Mouse (Mus musculus) stomach, postnatal 0 days (tissue): ENCODE data around the gene Mogs. TPM values are rescaled to one million over a fixed set of nuclear protein-coding genes. Genes with fewer than 3 reads are reported as not detected.
"Not testable (repeated sequence)": the region's sequence is repeated elsewhere in the genome, so short reads cannot be mapped to it uniquely, and the experiment has no call there.

Experiments used
- ATAC-seq: fragments of 200-750 bp; cut with Nextera tagmentation; 2 replicates; pipeline ENCODE4 v1.8.0; 2017; ENCODE audit not compliant: low FRiP score, low TSS enrichment
- DNase-seq: peaks from one replicate; pipeline ENCODE4 v3.0.0-alpha.2; 2016; ENCODE audit warnings: low spot score
- H3K27ac ChIP-seq: fragments of 300-500 bp; sonication (generic); replicated peaks from 2 replicates; pipeline ENCODE4 v1.5.1; 2014; ENCODE audit warnings: mild to moderate bottlenecking, control low read depth
- H3K27me3 ChIP-seq: fragments of 300-500 bp; sonication (generic); 2 replicates; pipeline ENCODE4 v1.6.1; 2014; ENCODE audit warnings: low read length; ENCODE audit not compliant: control insufficient read depth, insufficient read depth
- H3K36me3 ChIP-seq: fragments of 300-500 bp; sonication (generic); 2 replicates; pipeline ENCODE4 v1.6.1; 2014; ENCODE audit warnings: low read length, mixed read lengths; ENCODE audit not compliant: control insufficient read depth, insufficient read depth
- H3K4me1 ChIP-seq: fragments of 300-500 bp; sonication (generic); replicated peaks from 2 replicates; pipeline ENCODE4 v1.6.1; 2014; ENCODE audit warnings: antibody characterized with exemption; ENCODE audit not compliant: control insufficient read depth, insufficient read depth
- H3K4me2 ChIP-seq: fragments of 300-500 bp; sonication (generic); replicated peaks from 2 replicates; pipeline ENCODE4 v1.6.1; 2014; ENCODE audit warnings: low read depth, mild to moderate bottlenecking, control low read depth, moderate library complexity
- H3K4me3 ChIP-seq: fragments of 300-500 bp; sonication (generic); 2 replicates; pipeline ENCODE4 v1.5.1; 2014; ENCODE audit warnings: low read depth, low read length, control low read depth
- H3K9ac ChIP-seq: fragments of 300-500 bp; sonication (generic); 2 replicates; pipeline ENCODE4 v1.6.1; 2014; ENCODE audit warnings: mild to moderate bottlenecking, low read length, control low read depth, mixed read lengths
- H3K9me3 ChIP-seq: fragments of 300-500 bp; sonication (generic); 2 replicates; pipeline ENCODE4 v1.6.1; 2016; ENCODE audit warnings: low read length; ENCODE audit not compliant: control insufficient read depth
- CTCF ChIP-seq: IDR thresholded peaks from 2 replicates; pipeline ENCODE4 v1.5.1; 2016; ENCODE audit warnings: antibody characterized with exemption, low read depth, mild to moderate bottlenecking, moderate library complexity
- EP300 ChIP-seq: optimal IDR thresholded peaks from 2 replicates; pipeline ENCODE3; 2016; ENCODE audit warnings: antibody characterized with exemption
- WGBS: fragments of 180-500 bp; shearing (Covaris S2); extraction: QIAGEN DNeasy Blood & Tissue Kit; methylation state at CpG from one replicate; pipeline ENCODE4 v1.1.7; 2014; 5-methylcytosine and 5-hydroxymethylcytosine counted together
- polyA plus RNA-seq: library from polyadenylated mRNA; unstranded; fragments of >200 nt; fragmentation: Nextera tagmentation; extraction: Ambion mirVana; gene quantifications from 2 replicates; pipeline ENCODE4 v1.2.1, GENCODE M21; 2015

Mogs gene
- polyA plus RNA-seq, 1 experiment from 2014 or later, result 23.2 TPM

DNA sequence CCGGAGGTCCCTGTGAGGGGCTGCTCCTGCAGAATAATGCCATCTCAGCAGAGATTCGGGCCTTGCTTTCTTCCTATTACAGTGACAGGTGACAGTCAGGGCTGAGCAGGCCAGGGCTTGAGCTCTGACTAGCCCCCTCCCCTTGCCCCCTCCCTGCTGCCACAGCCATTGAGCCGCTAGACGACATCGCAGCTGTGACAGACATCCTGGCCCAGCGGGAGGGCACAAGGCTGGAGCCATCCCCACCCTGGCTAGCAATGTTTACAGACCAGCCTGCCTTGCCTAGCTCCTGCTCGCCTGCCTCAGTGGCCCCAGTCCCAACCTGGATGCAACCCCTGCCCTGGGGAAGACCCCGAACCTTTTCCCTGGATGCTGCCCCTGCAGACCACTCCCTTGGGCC lies 36.4 kb downstream of the Mogs start:
- Histone ChIP-seq H3K4me3 (no peak overlapping the region), H3K36me3 (peaks cover 9% of the 10 kb centered on the region; the same call in 1 of the 2 replicates), H3K4me1 (no peaks in the 10 kb centered on the region), H3K9me3 (no peaks in the 10 kb centered on the region), H3K9ac (no peak overlapping the region), H3K27me3 (no peaks in the 10 kb centered on the region), H3K27ac (no peak overlapping the region), H3K4me2 (no peak overlapping the region)
- no peak for ATAC-seq
- no peak for DNase-seq
- TF ChIP-seq CTCF (no peak), EP300 (no peak)
- 48% methylated on average over 8 of the region's 8 CpGs for WGBS

DNA sequence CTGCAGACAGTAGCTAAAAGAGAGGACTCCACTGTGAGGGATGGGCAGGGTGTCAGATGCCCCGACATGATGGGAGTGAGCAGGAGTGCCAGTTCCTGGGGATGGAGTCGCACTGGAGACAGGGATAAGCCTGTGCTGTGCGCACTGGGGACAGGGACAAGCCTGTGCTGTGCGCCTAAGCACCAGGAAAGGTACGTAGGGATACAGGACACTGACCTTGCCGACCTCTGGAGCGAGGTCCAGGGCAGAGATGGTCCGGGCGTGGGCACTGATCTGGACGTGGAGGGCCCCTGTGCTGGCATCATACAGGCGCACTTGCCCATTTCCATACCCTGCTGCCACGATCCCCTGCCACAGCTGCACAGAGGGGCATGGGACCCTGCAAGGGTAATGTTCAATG lies 37.7 kb downstream of the Mogs start:
- no peaks in the 10 kb centered on the region for H3K4me1 ChIP-seq
- no peak overlapping the region for H3K4me2 ChIP-seq
- H3K36me3 ChIP-seq, result peaks cover 7% of the 10 kb centered on the region; the same call in 1 of the 2 replicates
- no peaks in the 10 kb centered on the region for H3K9me3 ChIP-seq
- H3K27me3 ChIP-seq, result no peaks in the 10 kb centered on the region
- DNase-seq (no peak), ATAC-seq (no peak)
- no peak for TF ChIP-seq CTCF
- no peak for TF ChIP-seq EP300
- H3K27ac ChIP-seq, result no peak overlapping the region
- H3K9ac ChIP-seq, result no peak overlapping the region
- no peak overlapping the region for H3K4me3 ChIP-seq
- 88% methylated on average over 12 of the region's 12 CpGs for WGBS

GRCm38 (mm10) chr6:83153485-83153884 lies 38.2 kb downstream of the Mogs start:
- no peak for ATAC-seq
- Histone ChIP-seq H3K9ac (no peak overlapping the region), H3K9me3 (no peaks in the 10 kb centered on the region), H3K27ac (no peak overlapping the region), H3K36me3 (0 out of 2 replicates have a peak, but pooled peaks cover 5% of the 10 kb centered on the region), H3K27me3 (no peaks in the 10 kb centered on the region), H3K4me3 (no peak overlapping the region), H3K4me1 (no peaks in the 10 kb centered on the region), H3K4me2 (no peak overlapping the region)
- TF ChIP-seq CTCF (no peak), EP300 (no peak)
- 82% methylated on average over 5 of the region's 5 CpGs for WGBS
- DNase-seq, result no peak

DNA sequence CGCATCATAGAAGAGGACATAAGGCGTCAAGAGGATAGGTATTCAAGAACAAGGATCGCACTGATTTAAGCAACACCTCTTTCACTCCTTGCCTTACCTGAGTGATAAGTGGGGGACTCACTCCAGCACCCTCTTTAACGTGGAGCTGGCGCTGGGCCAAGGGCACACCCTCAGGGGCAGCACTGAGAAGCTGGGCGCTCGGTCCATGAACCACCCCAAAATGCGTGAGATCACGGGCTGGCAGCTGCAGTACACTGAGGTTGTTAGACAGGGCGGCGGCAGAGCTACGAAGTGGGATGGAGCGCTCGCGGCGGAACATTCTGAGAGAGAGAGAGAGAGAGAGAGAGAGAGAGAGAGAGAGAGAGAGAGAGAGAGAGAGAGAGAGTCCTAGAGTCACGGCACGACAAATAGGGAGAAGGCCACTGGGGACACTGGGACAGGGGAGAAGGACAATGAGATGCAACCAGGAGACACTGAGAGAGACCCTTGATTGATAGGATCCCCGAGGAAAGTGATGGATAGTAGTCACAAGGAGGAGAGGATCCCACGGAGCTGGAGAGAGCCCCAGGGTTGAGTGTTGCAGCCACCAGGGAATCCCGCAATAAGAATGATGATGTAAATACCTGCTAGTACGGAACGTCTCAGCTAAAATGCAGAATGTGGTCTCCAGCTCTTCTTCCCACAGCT lies 40.4 kb downstream of the Mogs start:
- ATAC-seq, result 0 out of 2 replicates have a peak, but pooled peaks have one; percentile 16
- Histone ChIP-seq H3K9ac (peak overlapping the region; percentile 48), H3K9me3 (no peaks in the 10 kb centered on the region), H3K36me3 (0 out of 2 replicates have a peak, but pooled peaks cover 2% of the 10 kb centered on the region), H3K27me3 (no peaks in the 10 kb centered on the region), H3K27ac (no peak overlapping the region), H3K4me2 (peak overlapping the region; percentile 81), H3K4me3 (peak overlapping the region; percentile 50), H3K4me1 (no peaks in the 10 kb centered on the region)
- WGBS, result 8% methylated on average over 23 of the region's 23 CpGs
- DNase-seq, result no peak
- TF ChIP-seq CTCF, result no peak
- no peak for TF ChIP-seq EP300

GRCm38 (mm10) chr6:83156259-83156684 lies 41.0 kb downstream of the Mogs start, which contains the start of the genes Wdr54 and 1700003E16Rik:
Gene Wdr54 (minus strand): TSS chr6:83156397.
Gene 1700003E16Rik (plus strand): TSS chr6:83156404.
- H3K9me3 ChIP-seq, result no peaks in the 10 kb centered on the region
- 0 out of 2 replicates have a peak, but pooled peaks cover 2% of the 10 kb centered on the region for H3K36me3 ChIP-seq
- ATAC-seq (peak; percentile 52; the same call in 1 of the 2 replicates), DNase-seq (peak; percentile 61)
- H3K27me3 ChIP-seq, result 0 out of 2 replicates have a peak, but pooled peaks cover 2% of the 10 kb centered on the region
- peak within 1 kb of the TSS; percentile 50 for H3K4me3 ChIP-seq
- H3K9ac ChIP-seq, result peak within 1 kb of the TSS; percentile 48
- TF ChIP-seq CTCF, result no peak
- no peak for TF ChIP-seq EP300
- no peaks in the 10 kb centered on the region for H3K4me1 ChIP-seq
- WGBS, result 1% methylated on average over 32 of the region's 32 CpGs
- peak within 1 kb of the TSS; percentile 81 for H3K4me2 ChIP-seq
- no peak within 1 kb of the TSS for H3K27ac ChIP-seq

GRCm38 (mm10) chr6:83159456-83159855 lies 44.2 kb downstream of the Mogs start:
- DNase-seq (peak; percentile 54), ATAC-seq (0 out of 2 replicates have a peak, but pooled peaks have one; percentile 13)
- not testable (repeated sequence) for H3K4me2 ChIP-seq, H3K27ac ChIP-seq, H3K36me3 ChIP-seq, H3K4me3 ChIP-seq, H3K9ac ChIP-seq, H3K4me1 ChIP-seq, H3K9me3 ChIP-seq
- WGBS, result 19% methylated on average over 3 of the region's 3 CpGs
- peak; percentile 79 for TF ChIP-seq CTCF
- peaks cover 12% of the 10 kb centered on the region; the same call in 1 of the 2 replicates for H3K27me3 ChIP-seq
